Mouse (Mus musculus) heart, embryonic 14.5 days (tissue): ENCODE measurements at regions not wholly inside any gene's neighbourhood (a gene's known extent, or its start where the extent isn't known, plus 50 kb on each side); places are given as distances from the start of the nearest gene placed in this dataset.
"Not testable (repeated sequence)": the region's sequence is repeated elsewhere in the genome, so short reads cannot be mapped to it uniquely, and the experiment has no call there.

Source experiments
- ATAC-seq: fragments of 200-750 bp; cut with Nextera tagmentation; 2 replicates; pipeline ENCODE4 v1.8.0; 2017; ENCODE audit warnings: low read depth, moderate TSS enrichment; ENCODE audit not compliant: insufficient number of reproducible peaks, insufficient read depth, low FRiP score
- H3K27ac ChIP-seq, 2 experiments: fragments of 200-500 bp in 1 of 2; fragments of 300-500 bp in 1 of 2; sonication (generic) in 1 of 2; replicated peaks in 1 of 2; 2 replicates each; pipeline ENCODE4 v1.5.1; 2012 to 2014; ENCODE audit warnings: low read depth in 2 of 2, low read length in 2 of 2, control low read depth in 1 of 2, mild to moderate bottlenecking in 1 of 2, mixed read lengths in 1 of 2; ENCODE audit not compliant: control insufficient read depth in 1 of 2, insufficient read depth in 1 of 2
- H3K27me3 ChIP-seq: fragments of 300-500 bp; sonication (generic); 2 replicates; pipeline ENCODE4 v1.6.1; 2014; ENCODE audit warnings: mild to moderate bottlenecking, low read length, control low read depth; ENCODE audit not compliant: control insufficient read depth, insufficient read depth
- H3K36me3 ChIP-seq: fragments of 300-500 bp; sonication (generic); 2 replicates; pipeline ENCODE4 v1.6.1; 2014; ENCODE audit warnings: mild to moderate bottlenecking, control low read depth, low read length, mixed read lengths; ENCODE audit not compliant: control insufficient read depth, insufficient read depth
- H3K4me1 ChIP-seq, 2 experiments: fragments of 200-500 bp in 1 of 2; fragments of 300-500 bp in 1 of 2; sonication (generic) in 1 of 2; 2 replicates each; pipeline ENCODE4 v1.6.1; 2012 to 2014; ENCODE audit warnings: low read length in 2 of 2, control low read depth in 1 of 2, mixed read lengths in 1 of 2; ENCODE audit not compliant: control insufficient read depth in 2 of 2, insufficient read depth in 2 of 2
- H3K4me2 ChIP-seq: fragments of 300-500 bp; sonication (generic); 2 replicates; pipeline ENCODE4 v1.6.1; 2014; ENCODE audit warnings: mild to moderate bottlenecking, low read length
- H3K4me3 ChIP-seq, 2 experiments: fragments of 200-500 bp in 1 of 2; fragments of 300-500 bp in 1 of 2; sonication (generic) in 1 of 2; 2 replicates each; pipeline ENCODE4 v1.5.1; 2012 to 2014; ENCODE audit warnings: low read length in 2 of 2, mild to moderate bottlenecking in 2 of 2, control low read depth in 1 of 2, low read depth in 1 of 2, moderate library complexity in 1 of 2; ENCODE audit not compliant: control insufficient read depth in 1 of 2, insufficient read depth in 1 of 2
- H3K9ac ChIP-seq: fragments of 300-500 bp; sonication (generic); 2 replicates; pipeline ENCODE4 v1.6.1; 2014; ENCODE audit warnings: mild to moderate bottlenecking, low read length
- H3K9me3 ChIP-seq: fragments of 300-500 bp; sonication (generic); 2 replicates; pipeline ENCODE4 v1.6.1; 2016; ENCODE audit warnings: low read length, control low read depth; ENCODE audit not compliant: control insufficient read depth
- WGBS: fragments of 180-500 bp; shearing (Covaris S2); extraction: QIAGEN DNeasy Blood & Tissue Kit; methylation state at CpG from one replicate; pipeline ENCODE4 v1.1.7; 2014; 5-methylcytosine and 5-hydroxymethylcytosine counted together

- WGBS: 79% methylated on average over 3 of the region's 3 CpGs
- H3K4me3 ChIP-seq: no peak overlapping the region
- no peak overlapping the region for H3K9ac ChIP-seq
- ATAC-seq: no peak
- no peak overlapping the region for H3K27ac ChIP-seq
- H3K36me3 ChIP-seq: no peaks in the 10 kb centered on the region
- H3K27me3 ChIP-seq: no peaks in the 10 kb centered on the region
- H3K4me2 ChIP-seq: no peak overlapping the region
- H3K9me3 ChIP-seq: peaks cover 4% of the 10 kb centered on the region; the same call in 1 of the 2 replicates
- H3K4me1 ChIP-seq: no peaks in the 10 kb centered on the region
Measured at GRCm38 (mm10) chr3:8017489-8017888, 1397.2 kb upstream of the 1700008P02Rik start.

DNA sequence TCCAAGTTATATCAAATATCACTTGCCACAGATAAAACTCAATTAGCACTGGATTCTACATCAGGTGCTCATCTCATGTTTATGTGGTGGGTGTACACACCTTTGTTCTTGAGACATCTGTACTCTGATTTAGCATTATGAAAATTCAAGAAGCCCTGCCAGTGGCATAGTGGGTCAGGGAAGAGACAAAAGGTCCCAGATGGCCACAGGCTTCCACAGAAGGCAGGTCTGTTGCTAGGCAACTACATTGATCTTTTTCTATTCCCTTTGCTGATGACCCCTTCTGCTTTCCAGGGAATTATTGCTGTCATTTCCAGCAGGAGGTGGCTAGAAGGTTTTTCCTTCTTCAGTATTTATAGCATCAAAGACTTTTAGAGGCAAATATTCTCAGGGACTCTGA, 1396.7 kb upstream of the 1700008P02Rik start:
- no peak overlapping the region for H3K4me3 ChIP-seq
- H3K36me3 ChIP-seq: no peaks in the 10 kb centered on the region
- no peaks in the 10 kb centered on the region for H3K27me3 ChIP-seq
- no peak overlapping the region for H3K27ac ChIP-seq
- no peaks in the 10 kb centered on the region for H3K4me1 ChIP-seq
- no peak overlapping the region for H3K9ac ChIP-seq
- H3K4me2 ChIP-seq: no peak overlapping the region
- ATAC-seq: no peak
- peaks cover 4% of the 10 kb centered on the region; the same call in 1 of the 2 replicates for H3K9me3 ChIP-seq

DNA sequence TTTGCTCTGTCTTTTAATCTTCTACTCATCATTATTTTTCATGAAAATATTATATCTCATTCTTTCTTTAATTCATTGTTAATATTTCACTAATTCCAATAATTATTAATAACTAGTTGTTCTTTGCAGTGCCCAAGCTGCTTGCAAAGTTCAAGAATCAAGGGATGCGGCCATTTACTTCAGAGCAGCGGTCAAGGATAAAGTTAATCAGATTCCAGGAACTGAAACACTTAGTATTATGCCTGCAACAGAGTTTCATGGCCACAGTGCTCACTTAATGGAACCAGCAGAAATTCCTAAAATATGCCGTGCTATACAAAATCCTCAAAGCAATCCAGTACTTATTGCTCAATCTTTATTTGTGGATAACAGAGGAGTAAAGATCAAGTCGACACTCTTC, 1389.7 kb upstream of the 1700008P02Rik start:
- H3K4me3 ChIP-seq: no peak overlapping the region
- no peak overlapping the region for H3K9ac ChIP-seq
- WGBS: 77% methylated on average over 4 of the region's 4 CpGs
- H3K9me3 ChIP-seq: no peaks in the 10 kb centered on the region
- H3K27me3 ChIP-seq: no peaks in the 10 kb centered on the region
- no peak overlapping the region for H3K4me2 ChIP-seq
- H3K36me3 ChIP-seq: no peaks in the 10 kb centered on the region
- ATAC-seq: no peak
- H3K4me1 ChIP-seq: no peaks in the 10 kb centered on the region
- no peak overlapping the region for H3K27ac ChIP-seq

DNA sequence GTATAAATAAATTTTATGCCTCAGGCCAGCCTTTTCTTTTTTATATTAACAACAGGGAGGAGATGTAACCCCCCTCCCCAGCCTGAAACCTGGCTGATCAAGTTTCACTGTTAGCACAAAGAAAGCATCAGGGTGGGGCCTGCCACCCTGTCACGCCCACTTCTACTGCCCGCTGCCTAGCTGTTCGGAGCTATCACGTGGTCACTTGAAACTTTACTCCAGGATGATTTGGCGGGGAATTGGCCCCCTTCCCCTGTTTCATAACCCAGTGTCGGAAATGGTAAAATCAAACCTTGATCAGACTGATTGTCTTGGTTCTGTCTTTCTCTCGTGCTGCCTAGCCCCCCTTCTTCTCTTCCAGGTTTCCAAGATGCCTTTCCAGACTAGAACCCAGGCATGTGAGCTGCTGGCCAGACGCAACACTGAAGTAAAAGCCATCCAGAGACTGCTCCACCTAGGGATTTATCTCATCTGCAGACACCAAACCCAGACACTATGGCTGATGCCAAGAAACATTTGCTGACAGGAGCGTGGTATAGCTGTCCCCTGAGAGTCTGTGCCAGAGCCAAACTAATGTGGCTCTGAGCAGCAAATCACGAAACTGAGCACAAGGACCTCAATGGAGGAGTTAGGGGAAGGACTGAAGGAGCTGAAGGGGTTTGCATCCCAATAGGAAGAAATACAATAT, 1386.6 kb upstream of the 1700008P02Rik start:
- Histone ChIP-seq H3K27me3 (no peaks in the 10 kb centered on the region), H3K4me2 (no peak overlapping the region), H3K4me3 (no peak overlapping the region), H3K9me3 (no peaks in the 10 kb centered on the region), H3K36me3 (no peaks in the 10 kb centered on the region), H3K27ac (no peak overlapping the region), H3K4me1 (no peaks in the 10 kb centered on the region), H3K9ac (no peak overlapping the region)
- WGBS: 58% methylated on average over 10 of the region's 10 CpGs
- no peak for ATAC-seq

DNA sequence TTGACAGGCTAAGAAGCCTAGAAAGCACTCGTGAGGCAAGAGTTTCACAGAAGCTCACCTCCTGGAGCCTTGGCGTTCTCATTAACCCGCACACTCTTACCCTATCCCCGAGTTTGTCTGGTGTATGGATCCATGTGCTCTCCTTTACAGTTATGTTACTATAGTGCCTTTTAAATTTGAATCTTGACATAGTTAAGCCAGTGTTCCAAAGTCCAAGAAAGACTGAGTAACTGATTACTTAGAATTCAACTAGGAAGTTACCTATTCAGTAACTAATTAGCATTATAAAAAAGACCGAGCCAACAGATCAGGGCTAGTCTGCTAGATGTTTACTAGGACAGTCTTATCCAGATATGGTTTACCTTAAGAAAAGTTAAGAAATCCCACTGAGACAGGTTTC, 1386.0 kb upstream of the 1700008P02Rik start:
- Histone ChIP-seq H3K27ac (no peak overlapping the region), H3K4me1 (no peaks in the 10 kb centered on the region), H3K4me3 (no peak overlapping the region), H3K4me2 (no peak overlapping the region), H3K9ac (no peak overlapping the region), H3K36me3 (no peaks in the 10 kb centered on the region), H3K27me3 (no peaks in the 10 kb centered on the region), H3K9me3 (no peaks in the 10 kb centered on the region)
- WGBS: 58% methylated on average over 5 of the region's 5 CpGs
- ATAC-seq: no peak

GRCm38 (mm10) chr3:8005684-8006083, 1385.4 kb upstream of the 1700008P02Rik start:
- H3K4me3 ChIP-seq, ATAC-seq, H3K27ac ChIP-seq, H3K27me3 ChIP-seq, H3K36me3 ChIP-seq, H3K4me2 ChIP-seq, H3K9ac ChIP-seq, H3K9me3 ChIP-seq, H3K4me1 ChIP-seq: not testable (repeated sequence)
- WGBS: 78% methylated on average over 2 of the region's 2 CpGs

DNA sequence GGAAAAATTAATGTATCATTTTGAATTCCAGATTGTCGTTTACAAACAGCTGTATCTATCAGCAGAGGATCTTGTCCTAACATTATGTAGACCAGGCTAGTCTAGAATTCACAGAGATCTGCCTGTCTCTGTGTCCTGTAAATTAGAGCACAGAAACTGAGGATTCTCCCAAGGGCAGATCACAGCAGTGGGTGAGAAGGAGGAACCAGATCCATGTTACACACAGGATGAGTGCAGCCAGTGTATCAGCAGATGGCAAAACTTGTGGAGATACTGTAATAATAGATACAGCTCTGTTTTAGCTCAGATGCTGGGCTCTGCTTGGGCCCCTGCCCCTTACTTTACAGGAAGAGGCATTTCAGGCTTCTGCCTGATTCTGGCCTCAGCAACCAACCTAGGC, 1384.0 kb upstream of the 1700008P02Rik start:
- 79% methylated on average over 1 of the region's 1 CpGs for WGBS

DNA sequence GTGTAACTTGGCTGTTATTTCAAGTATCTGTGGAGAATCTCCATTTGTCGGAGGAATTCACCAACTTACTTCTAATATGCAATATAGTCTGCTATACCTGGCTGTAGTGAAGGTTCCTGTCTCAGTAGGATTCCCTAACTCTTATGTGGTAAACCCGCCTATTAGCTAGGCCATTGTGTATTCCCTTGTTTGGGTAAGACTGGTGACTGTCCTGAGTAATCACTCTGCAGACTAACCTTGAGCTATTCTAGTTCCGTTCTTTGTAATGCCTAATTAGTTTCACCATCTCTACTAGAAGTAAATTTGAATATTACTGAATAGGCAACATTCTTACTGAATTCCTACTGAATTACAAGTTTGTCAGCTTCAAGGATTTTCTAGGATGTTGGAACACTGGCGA, 1380.8 kb upstream of the 1700008P02Rik start:
- Histone ChIP-seq H3K4me2 (no peak overlapping the region), H3K4me1 (no peaks in the 10 kb centered on the region), H3K27me3 (no peaks in the 10 kb centered on the region), H3K9ac (no peak overlapping the region), H3K36me3 (no peaks in the 10 kb centered on the region), H3K4me3 (no peak overlapping the region), H3K27ac (no peak overlapping the region), H3K9me3 (no peaks in the 10 kb centered on the region)
- 79% methylated on average over 4 of the region's 4 CpGs for WGBS
- ATAC-seq: no peak

More for the DNA sequence above, 1384.0 kb upstream of the 1700008P02Rik start:
- no peak overlapping the region for H3K4me3 ChIP-seq
- no peak overlapping the region for H3K4me2 ChIP-seq
- H3K9me3 ChIP-seq: no peaks in the 10 kb centered on the region
- H3K36me3 ChIP-seq: no peaks in the 10 kb centered on the region
- no peak overlapping the region for H3K27ac ChIP-seq
- ATAC-seq: no peak
- no peaks in the 10 kb centered on the region for H3K27me3 ChIP-seq
- no peaks in the 10 kb centered on the region for H3K4me1 ChIP-seq
- no peak overlapping the region for H3K9ac ChIP-seq
